Mouse (Mus musculus): ENCODE data around the gene Sae1. TPM values are rescaled to one million over a fixed set of nuclear protein-coding genes. Genes with fewer than 3 reads are reported as not detected.

The Sae1 gene
- total RNA-seq, 2 experiments from 2014 or later = 95.9 to 105 TPM

DNA sequence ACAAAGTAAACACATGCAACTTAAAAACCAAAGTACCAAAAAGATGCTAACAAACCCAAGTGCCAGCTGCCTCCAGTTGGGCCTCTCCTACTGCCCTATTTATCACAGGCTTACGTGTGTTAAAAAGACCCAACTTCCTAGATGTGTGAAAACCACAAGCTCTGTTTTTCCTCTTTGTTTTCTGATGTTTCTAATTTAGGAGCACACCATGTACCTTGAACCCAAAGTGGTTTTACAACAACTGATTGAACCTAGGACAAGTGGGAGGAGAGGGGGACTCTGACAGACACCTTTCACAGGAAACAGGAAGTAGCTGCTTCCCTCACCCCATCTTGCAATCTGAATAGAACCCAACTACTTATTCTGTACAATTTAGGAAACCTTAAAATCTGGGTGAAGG is 23.3 kb downstream of the Sae1 start:
- DNase-seq (ENCODE audit: low spot score in 2 of 2) = no peak

GRCm38 (mm10) chr7:16357602-16358001 is 30.0 kb downstream of the Sae1 start:
- DNase-seq (ENCODE audit: low spot score in 2 of 2) = no peak

GRCm38 (mm10) chr7:16355854-16356594 is 31.6 kb downstream of the Sae1 start:
- no peak for DNase-seq (ENCODE audit: low spot score in 2 of 2)

DNA sequence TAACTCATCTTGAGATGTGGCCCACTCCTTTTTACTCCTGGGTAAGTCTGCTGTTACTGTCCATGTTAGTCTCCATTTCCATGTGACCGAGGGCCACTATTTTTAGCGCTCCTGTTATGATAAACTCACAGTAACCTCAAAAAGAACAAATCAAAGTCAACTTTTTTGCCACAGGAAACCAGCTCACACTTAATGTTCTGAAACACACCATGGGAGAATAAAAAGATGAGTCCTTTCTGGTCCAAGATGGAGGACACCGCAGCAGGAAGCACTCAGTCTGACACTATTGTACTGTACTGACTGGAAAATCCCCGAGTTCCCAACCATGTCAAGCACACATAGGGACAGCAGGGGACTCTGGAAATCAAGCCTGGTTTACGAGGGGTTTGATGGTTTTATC is 37.6 kb downstream of the Sae1 start:
- DNase-seq (ENCODE audit: low spot score in 2 of 2) = no peak

- no peak for DNase-seq (ENCODE audit: low spot score in 2 of 2)
These were observed 42.3 kb downstream of the Sae1 start for GRCm38 (mm10) chr7:16345297-16345696.

GRCm38 (mm10) chr7:16344598-16344997 is 43.0 kb downstream of the Sae1 start:
- DNase-seq (ENCODE audit: low spot score in 2 of 2) = no peak

GRCm38 (mm10) chr7:16337733-16338132 is 49.9 kb downstream of the Sae1 start:
- no peak for DNase-seq (ENCODE audit: low spot score in 2 of 2)

- no peak for DNase-seq (ENCODE audit: low spot score in 2 of 2)
These were observed 58.5 kb downstream of the Sae1 start for GRCm38 (mm10) chr7:16329146-16329545.

GRCm38 (mm10) chr7:16326607-16326971 is 61.0 kb downstream of the Sae1 start:
- no peak for DNase-seq (ENCODE audit: low spot score in 2 of 2)

GRCm38 (mm10) chr7:16325920-16326606 is 61.5 kb downstream of the Sae1 start:
- peak; percentile 20 to 40 for DNase-seq (ENCODE audit: low spot score in 2 of 2)

- DNase-seq (ENCODE audit: low spot score in 2 of 2) = no peak
These were observed 62.9 kb downstream of the Sae1 start for GRCm38 (mm10) chr7:16324661-16325060.

DNA sequence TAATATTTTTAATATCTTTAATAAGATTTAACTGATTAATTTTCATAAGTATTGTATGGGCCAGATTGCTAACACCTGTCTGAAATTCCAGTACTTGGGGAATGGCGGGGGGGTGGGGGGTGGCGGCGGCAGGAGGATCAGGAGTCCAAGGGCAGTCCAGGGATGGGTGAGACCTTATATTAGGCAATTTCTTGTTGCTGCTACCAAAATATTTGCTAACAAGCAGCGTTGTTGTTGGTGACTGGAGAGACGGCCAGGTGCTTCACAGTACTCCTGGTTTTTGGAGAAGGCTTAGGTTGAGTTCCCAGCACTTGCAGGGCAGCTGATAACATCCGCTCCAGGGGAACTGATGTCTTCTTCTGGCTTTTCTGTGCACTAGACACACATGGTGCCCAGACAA is 67.1 kb downstream of the Sae1 start:
- DNase-seq (ENCODE audit: low spot score in 2 of 2) = no peak

GRCm38 (mm10) chr7:16319216-16319615 is 68.4 kb downstream of the Sae1 start:
- no peak for DNase-seq (ENCODE audit: low spot score in 2 of 2)

- no peak for DNase-seq (ENCODE audit: low spot score in 2 of 2)
These were observed 70.5 kb downstream of the Sae1 start for GRCm38 (mm10) chr7:16317094-16317493.

GRCm38 (mm10) chr7:16315222-16315759 is 72.3 kb downstream of the Sae1 start:
- no peak for DNase-seq (ENCODE audit: low spot score in 2 of 2)

- no peak for DNase-seq (ENCODE audit: low spot score in 2 of 2)
These were observed 73.3 kb downstream of the Sae1 start for GRCm38 (mm10) chr7:16314221-16314775.

DNA sequence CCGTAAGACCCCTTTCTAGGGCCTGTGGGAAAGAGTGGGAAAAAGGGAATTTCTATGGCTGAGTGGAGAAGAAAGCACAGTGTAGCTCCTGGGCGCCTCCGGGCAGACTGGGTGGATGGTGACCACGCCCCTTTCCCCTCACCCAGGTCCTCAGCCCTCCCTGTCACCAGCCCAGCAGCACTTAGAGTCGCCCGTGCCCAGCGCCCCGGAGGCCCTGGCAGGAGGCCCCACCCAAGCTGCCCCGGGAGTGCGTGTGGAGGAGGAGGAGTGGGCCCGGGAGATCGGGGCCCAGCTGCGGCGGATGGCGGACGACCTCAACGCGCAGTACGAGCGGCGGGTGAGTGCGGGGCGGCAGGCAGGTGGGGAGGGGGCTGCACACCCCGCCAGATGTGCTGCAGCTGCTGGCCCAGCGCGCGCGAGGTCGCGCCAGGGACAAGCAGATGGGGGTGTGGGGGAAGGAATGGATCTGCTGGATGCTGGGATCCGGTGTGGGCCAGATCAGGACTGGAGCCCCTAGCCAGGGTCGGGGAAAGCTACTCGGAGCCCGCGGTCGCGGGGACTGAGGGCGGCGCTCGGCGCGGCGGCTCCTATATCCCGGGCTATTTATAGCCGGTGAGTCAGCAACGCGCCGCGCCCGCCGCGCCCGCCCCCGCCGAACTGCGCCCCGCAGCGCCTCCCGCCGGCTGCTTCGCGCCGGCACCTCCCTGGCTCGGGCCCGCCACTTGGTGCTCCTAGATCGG is 74.0 kb downstream of the Sae1 start:
- DNase-seq (ENCODE audit: low spot score in 2 of 2) = peak; percentile 59 to 69

DNA sequence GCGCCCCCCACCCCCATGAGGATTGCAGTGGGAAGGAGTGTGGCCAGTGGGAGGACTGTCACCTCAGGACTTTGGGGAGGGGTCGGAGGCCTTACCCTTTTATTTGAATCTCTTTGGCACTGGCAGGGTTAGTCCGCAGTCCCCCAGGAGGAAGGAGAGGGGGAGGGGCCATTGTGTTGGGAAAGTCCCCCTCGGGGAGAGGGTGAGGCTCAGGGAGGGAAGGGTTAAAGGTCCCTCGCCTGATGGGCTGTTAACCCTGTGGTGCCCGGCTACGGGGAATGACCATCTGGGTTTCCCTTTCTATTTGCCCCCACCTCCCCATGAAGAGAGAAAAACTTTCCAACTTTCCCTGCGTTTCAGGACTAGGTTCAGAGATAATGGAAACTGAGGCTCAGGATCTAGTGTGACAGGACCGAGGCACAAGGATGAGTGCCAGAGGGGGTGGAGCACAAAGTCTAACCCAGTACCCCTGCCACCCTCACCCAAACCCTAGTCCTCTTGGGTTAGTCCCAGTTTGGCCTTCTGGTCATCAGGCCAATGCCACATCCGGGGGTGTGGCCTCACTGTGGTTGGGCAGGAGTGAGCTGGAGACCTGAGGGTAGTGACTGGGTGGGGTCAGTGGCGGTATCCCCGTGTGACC is 74.8 kb downstream of the Sae1 start:
- DNase-seq (ENCODE audit: low spot score in 2 of 2) = peak; percentile 15 to 36

DNA sequence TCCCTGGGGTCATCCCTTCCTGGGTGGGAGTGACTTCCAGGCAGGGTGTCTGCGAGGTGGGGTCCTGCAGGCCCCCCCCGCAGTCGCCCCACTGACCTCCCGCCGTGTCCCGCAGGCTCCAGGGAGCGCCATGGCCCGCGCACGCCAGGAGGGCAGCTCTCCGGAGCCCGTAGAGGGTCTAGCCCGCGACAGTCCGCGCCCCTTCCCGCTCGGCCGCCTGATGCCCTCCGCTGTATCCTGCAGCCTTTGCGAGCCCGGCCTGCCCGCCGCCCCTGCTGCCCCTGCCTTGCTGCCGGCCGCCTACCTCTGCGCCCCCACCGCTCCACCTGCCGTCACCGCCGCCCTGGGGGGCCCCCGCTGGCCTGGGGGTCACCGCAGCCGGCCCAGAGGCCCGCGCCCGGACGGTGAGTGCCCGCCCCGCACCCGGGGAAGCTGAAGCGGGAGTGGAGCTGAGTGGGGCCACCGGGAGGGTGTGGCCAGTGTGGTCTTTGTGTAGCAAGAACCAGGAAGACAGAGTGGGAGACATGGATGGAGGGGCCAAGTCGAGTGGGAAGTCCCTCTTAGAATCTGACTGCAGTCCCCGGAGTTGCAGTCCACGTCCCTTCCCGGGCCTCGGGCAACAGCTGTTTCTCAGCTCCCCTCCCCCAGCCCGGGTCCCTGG is 75.5 kb downstream of the Sae1 start:
- DNase-seq (ENCODE audit: low spot score in 2 of 2) = peak in 1 of 2 experiments; percentile 13

DNA sequence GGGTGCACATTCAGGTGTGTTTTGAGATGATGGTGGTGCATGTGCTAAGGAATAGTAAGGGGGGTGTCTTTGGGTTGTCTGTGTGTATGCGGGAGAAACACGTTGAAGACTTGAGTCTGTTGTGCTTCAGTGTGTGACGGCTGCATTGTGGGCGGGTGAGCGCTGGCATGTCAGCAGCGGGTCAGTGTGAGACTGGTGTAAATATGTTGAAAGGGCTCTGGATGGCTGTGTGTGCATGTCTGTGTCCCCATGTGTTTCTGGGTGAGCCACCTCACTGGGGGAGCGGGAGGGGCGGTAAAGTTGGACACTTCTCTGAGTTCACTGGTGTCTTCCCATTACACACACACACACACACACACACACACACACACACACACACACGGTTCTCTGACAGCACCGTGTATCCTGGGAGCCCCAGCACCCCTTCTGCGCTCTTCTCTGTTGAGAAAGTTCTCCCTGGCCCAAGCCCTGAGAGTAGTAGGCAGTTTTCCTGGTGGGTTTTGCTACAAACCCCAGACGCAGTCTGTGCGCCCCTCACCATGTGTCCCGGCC is 76.1 kb downstream of the Sae1 start:
- peak in 1 of 2 experiments; percentile 29 for DNase-seq (ENCODE audit: low spot score in 2 of 2)
